Mouse (Mus musculus) 416B (cell line): ENCODE measurements around the gene Mms19.

Experiments used
- DNase-seq: peaks from one replicate; pipeline ENCODE4 v3.0.0; 2011; ENCODE audit warnings: low read depth

The Mms19 gene

DNA sequence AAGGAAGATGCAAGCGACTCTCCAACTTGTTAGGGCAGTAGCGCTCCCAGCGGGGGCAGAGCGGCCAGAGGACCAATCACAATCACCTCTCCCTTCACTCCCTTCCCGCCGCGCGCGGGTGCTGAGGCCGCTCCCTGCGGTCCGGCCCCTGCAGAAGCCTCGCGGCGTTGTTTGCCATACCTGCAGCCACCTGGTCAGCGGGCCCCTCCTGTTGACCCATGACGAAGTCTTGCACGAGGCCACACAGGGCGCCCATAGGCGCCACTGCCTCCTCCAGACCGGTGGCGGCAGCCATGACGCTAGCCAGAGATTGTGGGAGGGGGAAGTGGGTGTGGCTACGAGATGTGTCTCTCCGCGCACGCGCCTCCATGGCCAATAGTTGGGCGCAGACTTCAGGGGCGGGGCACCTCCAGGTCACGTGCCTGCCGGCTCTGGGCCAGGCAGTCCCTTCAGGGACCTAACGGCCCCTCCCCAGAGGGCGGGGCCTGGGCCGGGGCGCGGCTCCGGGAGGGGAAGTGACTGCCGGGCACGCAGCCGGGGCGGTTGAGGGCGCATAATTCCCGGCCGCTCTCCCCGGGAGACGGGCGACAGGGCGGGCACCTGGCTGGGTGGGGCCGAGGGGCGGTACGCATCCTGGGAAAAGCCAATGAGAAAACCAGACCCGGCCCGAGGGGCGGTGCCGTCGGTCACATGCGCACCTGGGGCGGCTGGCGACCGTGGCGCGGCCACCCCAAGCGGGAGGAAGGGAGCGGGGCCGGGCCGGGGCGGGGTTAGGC is at the start of gene Mms19:
Gene Mms19, minus strand, starts transcription at position 339 of the 776 bp plus-strand sequence.
- peak; percentile 99 for DNase-seq

DNA sequence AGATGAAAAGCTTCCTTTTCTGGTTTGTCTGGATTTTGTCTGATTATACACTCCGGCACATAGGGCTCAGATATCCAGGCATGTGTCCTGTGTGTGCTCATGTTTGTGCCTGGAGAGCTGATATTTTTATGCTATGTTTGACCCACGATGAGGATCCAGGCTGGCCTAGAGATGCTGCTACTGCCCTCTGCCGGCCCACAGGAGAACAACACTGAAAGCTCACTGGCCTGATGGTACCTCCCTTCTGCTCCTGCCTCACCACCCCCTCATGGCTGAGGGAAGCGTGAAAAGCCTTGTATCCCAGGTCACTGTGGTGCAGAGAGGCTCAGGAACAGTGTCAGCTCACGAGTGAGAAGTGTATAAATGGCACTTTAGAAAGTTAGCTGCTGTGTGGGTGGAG is 45.2 kb upstream of the Mms19 start:
- peak; percentile 82 for DNase-seq

DNA sequence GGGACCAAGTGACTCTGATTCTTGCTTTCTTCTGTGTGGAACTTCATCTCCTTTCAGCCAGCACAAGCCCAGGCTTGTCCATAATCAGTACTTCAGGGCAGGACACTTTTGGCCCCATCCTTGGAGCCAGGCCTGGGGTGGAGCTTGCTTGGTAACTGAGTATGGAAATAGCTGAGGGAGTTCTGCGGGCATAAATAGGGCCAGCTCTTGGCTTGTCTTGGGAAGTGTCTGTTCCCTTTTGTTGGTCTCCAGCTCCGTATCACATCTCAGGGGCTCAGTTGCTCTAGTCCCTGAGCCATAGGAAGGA is 41.5 kb upstream of the Mms19 start:
- no peak for DNase-seq

DNA sequence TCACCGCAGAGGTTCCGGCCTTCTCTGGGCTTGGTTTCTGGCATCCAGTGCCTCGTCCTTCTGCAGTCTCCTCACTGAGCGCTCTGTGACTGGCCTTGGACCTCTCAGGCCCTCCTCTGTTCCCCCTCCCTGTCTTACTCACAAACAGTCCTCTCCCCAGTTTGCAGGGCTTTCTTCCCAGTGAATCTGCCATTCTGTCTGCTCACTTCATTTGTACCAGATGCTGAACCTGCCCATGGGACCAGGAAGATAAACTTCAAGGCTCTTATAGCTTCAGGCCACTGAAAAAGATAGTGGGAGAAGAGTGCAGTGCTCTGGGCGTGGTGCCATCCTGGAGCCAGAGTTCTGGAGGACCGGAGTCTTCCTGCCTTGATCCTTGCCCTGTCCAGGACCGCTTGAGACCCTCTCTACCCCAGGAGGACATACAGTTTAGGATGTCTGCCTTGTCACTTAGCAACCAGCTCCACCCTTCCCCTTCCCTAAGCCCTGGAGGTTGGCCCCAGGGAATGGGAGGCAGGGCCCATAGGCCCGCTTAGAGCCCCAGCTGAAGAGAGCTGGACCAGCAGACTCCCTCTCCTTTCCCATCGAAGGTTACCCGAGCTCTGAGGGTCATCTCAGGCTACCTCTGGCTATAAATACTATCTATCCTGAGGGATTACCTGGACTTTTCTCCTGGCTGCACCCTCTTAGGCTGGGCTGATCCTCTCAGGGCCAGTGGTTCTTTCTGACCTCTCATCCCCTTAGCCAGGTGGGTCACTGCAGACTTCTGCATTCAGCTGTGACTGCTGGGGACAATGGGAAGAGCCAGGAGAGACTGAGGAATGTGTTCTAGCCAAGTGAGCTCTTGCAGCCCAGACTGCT is 41.0 kb upstream of the Mms19 start:
- no peak for DNase-seq

DNA sequence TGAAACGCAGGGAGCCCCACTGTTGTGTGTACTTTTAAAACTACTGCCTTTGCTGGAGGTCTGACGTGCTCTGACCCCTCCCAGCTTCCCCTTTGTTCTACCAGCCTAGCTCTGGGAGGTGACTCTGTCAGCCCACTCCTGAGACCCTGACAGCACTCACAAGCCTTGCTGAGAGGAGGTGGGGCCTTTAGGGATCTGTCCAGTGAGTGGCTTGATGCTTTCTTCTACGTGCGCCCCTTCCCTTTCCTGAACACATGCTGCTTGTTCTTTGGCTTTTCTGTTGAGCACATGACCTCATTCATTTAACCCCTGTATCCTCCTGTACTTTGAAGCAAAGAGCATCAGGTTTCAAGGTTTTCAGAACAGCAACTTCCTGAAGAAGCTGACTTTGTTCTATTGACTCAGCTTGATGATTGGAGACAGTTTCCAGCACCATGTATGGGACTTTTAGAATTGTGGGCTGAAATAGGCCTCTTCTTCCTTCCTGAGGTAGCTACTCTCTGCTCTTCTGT is 38.1 kb upstream of the Mms19 start:
- peak; percentile 97 for DNase-seq

GRCm38 (mm10) chr19:42017399-42018247 is 36.7 kb upstream of the Mms19 start:
- DNase-seq = peak; percentile 95

- no peak for DNase-seq
Measured at GRCm38 (mm10) chr19:42016840-42017239, 35.9 kb upstream of the Mms19 start.

GRCm38 (mm10) chr19:42016251-42016650 is 35.3 kb upstream of the Mms19 start:
- DNase-seq = no peak

GRCm38 (mm10) chr19:42015001-42015400 is 34.0 kb upstream of the Mms19 start:
- DNase-seq = no peak

- DNase-seq = no peak
Measured at GRCm38 (mm10) chr19:42014231-42014825, 33.4 kb upstream of the Mms19 start.

DNA sequence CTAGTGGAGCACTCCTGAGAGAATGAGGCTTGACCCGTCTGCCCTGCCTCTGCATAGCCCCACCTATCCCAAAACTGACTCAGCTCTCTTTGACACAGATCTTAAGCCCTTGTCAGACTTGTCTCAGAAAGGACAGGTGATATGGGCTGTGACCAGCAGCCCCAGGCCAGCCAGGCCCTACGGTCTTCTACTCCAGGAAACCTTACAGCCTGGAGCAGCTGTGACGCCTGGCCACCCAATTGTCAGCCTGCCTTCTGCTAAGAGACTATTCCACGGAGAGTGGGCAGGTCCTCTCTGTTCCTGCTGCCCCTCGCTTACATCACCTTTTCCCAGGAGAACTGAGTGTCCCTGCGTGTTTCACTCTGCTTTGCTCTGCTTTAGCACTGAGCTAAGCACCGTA is 30.2 kb upstream of the Mms19 start:
- DNase-seq = no peak

DNA sequence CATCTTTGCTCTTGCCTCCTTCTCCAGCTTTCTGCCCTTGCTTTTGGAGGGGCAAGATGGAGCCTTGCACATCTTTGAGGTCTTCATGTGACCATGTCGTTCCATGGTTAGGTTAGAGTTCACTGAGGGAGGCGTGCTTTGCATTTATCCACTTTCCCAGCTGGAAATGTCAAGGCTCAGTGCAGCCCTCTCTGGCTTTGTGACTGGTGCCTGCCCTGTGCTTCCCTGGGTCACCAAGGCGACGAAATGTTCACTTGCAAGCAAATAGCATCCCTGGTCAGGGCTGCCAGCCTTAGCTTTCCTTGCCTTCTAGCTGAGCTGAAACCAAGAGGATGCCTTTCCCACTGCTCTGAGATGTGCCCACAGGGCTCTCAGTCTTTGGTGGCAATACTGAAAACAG is 29.5 kb upstream of the Mms19 start:
- no peak for DNase-seq

- peak; percentile 53 for DNase-seq
Measured at GRCm38 (mm10) chr19:42009067-42009466, 28.1 kb upstream of the Mms19 start.

- no peak for DNase-seq
Measured at GRCm38 (mm10) chr19:42008586-42008985, 27.6 kb upstream of the Mms19 start.

DNA sequence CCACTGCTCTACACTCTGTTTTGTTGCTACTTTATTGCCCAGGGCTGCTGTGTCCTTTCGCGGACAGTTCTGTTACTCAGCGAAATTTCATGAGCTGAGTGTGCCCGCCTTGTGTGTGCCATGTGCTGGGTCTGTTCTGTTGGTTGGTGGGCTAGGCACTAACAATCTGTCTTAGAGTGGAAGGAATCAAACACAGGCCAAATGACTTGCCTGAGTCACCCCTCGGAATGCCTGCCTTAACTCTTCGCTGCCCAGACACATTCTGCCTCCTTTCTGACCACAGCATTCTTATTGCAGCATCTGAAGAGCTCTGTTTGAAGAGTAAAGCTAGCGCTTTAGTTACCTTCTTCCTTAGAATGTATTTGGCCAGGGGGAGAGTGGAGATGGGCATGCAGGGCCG is 25.6 kb upstream of the Mms19 start:
- DNase-seq = no peak

DNA sequence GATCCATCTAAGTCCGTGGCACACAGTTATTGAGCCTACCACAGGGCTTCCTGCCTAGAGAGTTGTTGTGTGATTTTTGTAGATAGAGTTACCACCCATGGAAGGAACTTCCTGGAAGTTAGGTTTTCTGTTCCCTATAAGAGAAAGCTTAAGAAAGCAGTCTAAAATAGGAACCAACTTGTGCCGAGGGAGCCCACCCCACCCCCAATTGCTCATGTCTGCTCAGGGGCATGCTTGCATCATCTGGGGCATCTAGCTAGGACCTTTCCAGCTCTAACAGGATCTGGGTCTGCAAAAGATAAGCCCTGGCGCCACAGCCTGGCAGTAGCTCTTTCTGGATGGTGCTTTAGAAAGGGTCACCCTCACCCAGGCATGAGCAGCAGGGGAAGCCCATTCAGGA is 24.7 kb upstream of the Mms19 start:
- peak; percentile 87 for DNase-seq

GRCm38 (mm10) chr19:42004258-42004657 is 23.3 kb upstream of the Mms19 start:
- DNase-seq = no peak

GRCm38 (mm10) chr19:42001253-42001980 is 20.5 kb upstream of the Mms19 start:
- DNase-seq = no peak

- DNase-seq = no peak
Measured at GRCm38 (mm10) chr19:42000446-42000958, 19.5 kb upstream of the Mms19 start.

DNA sequence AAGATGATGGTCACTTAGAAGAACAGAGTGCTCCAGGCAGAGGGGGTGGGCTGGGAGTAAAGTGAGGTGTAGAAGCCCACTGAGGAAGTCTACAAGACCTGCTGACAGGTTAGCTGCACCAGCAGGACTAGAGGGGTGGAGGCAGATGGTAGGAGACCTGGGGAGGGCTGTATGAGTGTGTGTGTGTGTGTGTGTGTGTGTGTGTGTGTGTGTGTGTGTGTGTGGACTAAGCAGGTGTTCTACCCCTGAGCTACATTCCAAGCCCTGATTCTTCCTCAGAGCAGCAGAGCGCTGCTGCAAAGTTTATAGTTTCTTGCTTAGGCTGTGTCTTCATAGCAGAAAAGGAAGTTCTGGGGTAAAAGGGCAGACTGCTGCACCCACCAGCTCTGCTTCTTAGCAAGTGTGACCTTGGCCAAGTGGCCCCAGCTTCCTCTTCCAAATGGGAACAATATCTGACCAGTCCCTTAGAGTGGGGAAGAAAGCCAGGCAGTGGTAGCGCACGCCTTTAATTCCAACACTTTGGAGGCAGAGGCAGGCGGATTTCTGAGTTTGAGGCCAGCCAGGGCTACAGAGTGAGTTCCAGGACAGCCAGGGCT is 18.8 kb upstream of the Mms19 start:
- DNase-seq = peak; percentile 55
